Mouse (Mus musculus) B cell, adult 2 months (primary cell): ENCODE results near the gene Gpx3.
"Not testable (repeated sequence)": the region's sequence is repeated elsewhere in the genome, so short reads cannot be mapped to it uniquely, and the experiment has no call there.

Experiments
- DNase-seq, 2 experiments: peaks; one replicate each; pipeline ENCODE4 v3.0.0; 2022

Gpx3 gene

GRCm38 (mm10) chr11:54882671-54883070 is 19.6 kb upstream of the Gpx3 start:
- DNase-seq = no peak

GRCm38 (mm10) chr11:54884197-54884828 is 17.9 kb upstream of the Gpx3 start:
- peak in 1 of 2 experiments; percentile 19 for DNase-seq

DNA sequence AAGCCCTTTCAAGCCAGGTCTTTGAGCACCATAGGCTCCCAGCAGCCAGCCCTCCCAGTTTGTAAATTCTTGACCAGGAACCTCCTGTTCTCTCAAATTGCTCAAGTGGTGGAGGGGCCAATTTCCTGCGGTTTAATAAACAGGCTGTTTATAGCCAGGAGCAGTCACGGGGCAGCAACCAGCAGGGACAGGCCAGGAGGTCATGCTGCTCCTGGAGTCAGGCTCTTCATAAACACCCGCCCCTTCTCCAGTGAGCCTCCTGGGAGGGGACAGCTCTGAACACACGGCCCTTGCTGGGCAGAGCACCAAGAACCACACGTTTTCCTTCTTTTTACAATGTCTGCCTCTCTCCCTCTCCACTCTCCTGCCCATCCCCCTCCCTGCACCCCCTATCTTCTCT is 17.3 kb upstream of the Gpx3 start:
- DNase-seq = no peak

DNA sequence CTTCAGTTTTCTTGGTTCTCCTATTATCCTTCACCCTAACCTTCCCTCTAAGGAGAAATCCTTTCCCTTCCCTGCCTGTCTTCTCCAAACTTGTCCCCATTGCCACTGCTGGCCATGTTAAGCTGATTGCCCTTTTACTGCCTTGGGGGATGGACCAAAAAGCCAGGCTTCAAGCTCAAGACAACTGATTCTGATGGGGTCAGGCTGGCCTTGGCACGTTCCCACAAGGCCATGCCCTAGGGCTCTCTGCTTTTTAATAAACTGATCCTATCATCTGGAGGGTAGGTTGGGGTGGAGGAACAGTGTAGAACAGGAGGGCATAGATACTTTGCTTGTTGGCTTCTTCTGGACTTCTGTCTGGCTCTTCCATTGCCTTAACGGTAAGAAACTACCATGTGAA is 16.8 kb upstream of the Gpx3 start:
- DNase-seq = no peak

- DNase-seq = no peak
Observed at GRCm38 (mm10) chr11:54887927-54888326, 14.3 kb upstream of the Gpx3 start.

DNA sequence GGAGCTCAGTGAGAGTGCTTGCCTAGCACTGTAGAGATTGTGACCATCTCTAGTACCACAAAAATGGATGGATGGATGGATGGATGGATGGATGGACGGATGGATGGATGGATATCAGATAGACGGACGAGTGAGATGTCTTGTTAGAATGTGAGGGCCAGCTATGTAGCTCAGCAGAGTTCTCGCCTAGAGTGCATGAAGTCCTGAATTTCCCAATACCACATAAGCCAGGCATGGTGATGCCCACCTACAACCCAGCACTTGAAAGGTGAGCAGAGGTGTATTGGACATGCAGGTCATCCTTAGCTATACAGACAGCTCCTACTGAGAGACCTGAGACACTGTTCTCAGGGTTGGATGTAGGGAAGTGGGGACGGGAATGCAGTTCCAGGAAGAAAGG is 10.9 kb upstream of the Gpx3 start:
- no peak for DNase-seq

GRCm38 (mm10) chr11:54892091-54892490 is 10.2 kb upstream of the Gpx3 start:
- DNase-seq = no peak

GRCm38 (mm10) chr11:54894589-54894988 is 7.7 kb upstream of the Gpx3 start:
- DNase-seq = no peak

GRCm38 (mm10) chr11:54896646-54897045 is 5.6 kb upstream of the Gpx3 start:
- DNase-seq = not testable (repeated sequence)

DNA sequence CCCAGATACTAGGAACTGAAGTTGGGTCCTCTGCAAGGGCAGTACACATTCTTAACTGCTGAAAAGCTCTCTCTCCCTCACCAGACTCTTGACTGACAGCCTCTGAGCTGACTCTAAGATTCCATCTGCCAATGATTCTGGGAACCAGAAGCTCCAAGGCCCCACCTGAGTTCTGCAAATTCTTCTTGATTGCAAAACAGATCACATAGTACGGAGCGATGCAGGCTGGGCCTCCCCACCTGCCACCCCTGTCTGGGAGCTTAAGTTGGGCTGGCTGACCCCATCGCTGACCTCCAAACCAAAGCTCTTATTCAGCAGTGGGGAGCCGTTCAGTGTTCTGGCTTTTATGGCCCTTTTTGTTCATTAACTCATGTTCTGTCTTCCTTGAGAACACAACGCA is 4.8 kb upstream of the Gpx3 start:
- DNase-seq = no peak

- DNase-seq = no peak
Observed at GRCm38 (mm10) chr11:54899657-54900056, 2.6 kb upstream of the Gpx3 start.

DNA sequence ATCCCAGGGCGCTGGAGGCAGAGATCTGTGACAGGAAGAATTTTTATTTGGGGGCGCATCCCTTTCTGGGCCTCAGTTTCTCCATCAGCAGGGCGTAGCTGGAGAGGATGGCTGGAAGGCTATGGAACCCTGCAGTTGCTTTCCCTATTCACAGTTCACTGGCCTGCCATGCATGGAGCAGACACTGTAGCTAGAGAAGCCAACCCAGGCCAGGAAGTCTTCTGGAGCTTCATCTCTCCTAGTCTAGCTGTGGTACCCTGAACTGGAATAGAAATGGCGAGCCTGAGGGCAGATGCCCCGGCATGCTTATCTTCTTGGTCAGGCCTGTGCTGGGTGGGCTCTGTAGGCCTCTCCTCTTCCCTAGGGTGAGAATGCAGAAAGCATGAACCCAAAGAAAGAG is 1.1 kb downstream of the Gpx3 start:
- no peak for DNase-seq

DNA sequence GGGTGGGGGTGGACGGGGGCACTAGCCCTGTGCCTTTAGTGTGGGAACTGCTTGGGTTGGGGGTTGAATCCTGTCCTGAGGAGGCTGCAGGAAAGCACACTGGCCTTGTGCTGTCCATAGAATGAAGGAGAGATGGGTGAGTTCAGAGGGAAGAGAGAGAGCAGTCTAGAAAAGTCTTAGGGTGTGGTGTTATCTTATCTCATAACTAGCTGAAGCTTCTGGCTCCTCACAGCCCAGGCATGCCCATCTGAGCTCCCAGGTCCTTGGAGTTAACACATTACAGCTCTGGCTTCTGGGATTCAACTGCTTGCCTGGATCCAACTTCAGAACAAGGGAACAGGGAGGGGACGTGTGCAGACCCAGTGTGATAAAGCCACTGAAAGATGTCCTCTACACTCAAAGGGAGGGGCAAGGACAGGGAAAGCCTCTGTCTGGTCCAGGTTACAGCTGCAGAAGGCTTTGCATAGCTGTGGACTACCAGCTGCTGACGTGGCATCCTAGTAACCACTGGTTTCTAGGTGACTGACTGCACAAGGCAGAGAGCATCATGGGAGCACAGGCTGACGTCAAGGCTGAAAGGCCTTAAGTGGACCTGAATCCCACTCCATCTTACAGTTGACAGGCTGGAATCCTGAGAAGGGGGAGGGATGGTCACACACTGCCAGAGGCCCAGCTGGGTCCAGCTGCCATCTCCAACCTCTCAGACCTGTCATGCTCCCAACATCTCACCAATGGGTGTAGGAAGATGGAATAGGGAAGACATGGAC is 1.9 kb downstream of the Gpx3 start:
- peak in 1 of 2 experiments; percentile 10 for DNase-seq

- DNase-seq = no peak
Observed at GRCm38 (mm10) chr11:54905086-54905485, 2.8 kb downstream of the Gpx3 start.

DNA sequence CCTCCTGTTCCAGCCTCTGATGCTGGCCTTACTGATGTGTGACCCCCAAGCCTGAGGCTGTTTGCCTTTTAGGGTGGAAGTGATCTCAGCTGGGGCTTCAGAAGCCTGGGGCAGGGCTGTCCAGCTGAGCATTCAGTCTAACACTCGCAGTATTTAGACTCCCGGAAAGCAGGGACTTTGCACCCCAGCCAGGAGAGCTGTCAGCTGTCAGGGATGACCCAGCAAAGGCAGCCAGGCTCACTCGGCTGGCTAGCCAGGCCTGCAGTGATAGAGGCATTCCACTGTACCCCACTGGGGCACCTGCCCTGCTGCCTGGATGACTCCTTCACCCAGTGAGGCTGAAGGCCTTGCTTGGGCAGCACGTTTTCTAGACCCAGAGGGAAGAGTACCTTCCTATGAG is 3.7 kb downstream of the Gpx3 start:
- DNase-seq = no peak

- no peak for DNase-seq
Observed at GRCm38 (mm10) chr11:54906466-54906865, 4.2 kb downstream of the Gpx3 start.

DNA sequence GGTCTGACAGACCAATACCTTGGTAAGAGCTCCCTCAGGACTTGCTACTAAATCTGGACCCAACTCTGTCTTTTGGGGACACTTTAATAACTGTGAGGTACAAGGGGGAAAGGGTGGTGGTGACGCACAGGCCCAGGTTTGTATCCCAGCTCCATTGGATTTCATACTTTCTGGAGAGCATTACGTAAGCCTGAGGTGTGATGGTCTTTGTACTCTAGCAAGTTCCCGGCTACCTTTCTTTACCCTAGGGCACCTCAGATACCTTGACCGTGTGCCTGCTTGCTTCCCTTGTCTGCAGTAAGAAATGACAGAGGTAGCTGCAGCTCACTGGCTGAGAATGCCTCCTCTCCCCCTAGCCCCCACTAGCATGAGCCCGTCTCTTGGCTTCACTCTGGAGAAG is 5.0 kb downstream of the Gpx3 start:
- no peak for DNase-seq

DNA sequence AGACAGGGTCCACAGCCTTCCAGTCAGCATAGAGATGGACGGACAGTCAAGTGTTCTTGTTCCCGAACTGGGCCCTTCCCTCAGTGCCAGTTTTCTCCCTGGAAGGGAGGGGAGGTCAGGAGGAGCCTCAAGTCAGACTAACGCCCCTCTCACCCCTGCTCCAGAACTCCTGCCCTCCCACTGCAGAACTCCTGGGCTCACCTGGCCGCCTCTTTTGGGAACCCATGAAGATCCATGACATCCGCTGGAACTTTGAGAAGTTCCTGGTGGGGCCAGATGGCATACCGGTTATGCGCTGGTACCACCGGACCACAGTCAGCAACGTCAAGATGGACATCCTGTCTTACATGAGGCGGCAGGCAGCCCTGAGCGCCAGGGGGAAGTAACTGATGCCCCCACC is 7.0 kb downstream of the Gpx3 start:
- no peak for DNase-seq

DNA sequence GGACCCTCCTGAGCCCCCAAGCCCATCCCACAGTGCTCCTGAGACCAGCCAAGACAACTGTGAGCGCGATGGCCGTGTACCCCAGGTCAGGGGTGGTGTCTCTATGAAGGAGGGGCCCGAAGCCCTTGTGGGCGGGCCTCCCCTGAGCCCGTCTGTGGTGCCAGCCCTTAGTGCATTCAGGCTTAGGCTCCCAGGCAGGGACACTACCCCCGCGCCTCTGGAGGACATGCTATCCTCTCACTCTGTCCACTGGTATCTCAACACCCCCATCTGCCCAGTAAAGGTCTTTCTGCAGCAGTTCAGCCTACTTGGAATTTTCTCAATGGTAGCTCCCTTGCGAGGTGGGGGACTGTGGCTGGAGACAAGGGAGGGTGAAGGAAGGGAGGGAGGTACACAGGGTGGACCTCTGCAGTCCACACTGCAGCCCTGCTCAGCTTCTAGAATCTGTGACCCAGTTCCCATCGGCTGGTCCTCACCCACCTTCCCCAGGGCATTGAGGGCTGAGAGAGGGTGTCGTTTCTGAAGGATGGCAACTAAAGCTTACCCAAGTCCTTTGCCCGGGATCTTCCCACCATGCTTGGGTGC is 7.9 kb downstream of the Gpx3 start:
- DNase-seq = no peak

DNA sequence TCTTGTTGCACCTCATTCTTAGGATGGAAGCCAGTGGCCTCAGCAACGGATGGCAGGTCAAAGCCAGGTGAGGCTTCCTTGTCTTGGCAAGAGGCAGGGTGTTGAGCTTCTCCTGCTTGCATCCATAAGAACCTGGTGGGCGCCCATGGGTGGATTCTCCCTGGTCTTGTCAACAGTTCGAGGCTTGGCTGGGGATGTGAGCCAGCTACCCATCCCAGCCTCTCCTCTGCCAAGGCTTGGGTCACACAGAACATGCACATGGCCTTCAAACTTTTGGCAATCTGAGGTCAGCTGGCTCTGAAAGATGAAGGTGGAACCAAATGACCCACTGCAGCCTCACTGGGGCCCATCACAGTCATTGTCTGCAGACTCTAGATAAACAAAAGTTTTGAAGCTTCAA is 8.9 kb downstream of the Gpx3 start:
- DNase-seq = no peak

- no peak for DNase-seq
Observed at GRCm38 (mm10) chr11:54911671-54912502, 9.6 kb downstream of the Gpx3 start.

DNA sequence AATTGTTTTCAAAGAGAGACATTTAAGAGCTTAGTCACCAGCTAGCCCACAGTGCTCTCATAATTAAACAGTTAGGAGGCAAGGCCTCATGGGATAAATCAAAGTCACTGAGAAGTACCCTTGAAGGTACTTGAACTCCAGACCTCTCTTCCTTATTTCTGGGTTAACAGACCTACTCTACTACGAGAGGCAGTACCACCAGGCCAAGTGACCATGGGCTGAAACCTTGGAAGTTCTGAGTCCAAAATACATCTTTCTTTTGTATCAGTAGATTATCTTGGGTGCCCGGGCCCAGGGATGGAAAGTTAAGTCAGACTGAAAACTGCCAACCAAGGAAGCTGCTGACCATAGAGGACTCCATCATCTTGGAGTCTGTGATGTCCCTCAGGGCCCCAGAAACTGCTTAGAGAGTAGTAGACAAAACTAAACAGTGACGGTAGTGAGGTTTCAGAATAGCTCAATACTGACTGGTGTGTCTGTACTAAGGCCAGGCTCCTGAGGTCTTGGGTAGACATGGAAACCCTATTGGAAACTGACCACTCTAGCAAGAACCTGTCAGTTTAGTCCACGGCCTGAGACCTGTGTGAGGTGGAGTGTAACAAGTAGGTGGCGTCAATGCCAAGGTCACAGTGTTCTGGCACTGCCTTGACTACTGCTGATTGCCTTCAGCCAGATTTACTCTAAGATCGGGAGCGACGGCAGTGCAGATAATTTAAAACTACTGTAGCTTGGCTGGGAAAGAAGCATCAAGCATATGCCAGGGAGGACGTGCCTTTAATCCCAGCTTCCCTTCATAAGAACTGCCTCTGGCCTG is 10.5 kb downstream of the Gpx3 start:
- DNase-seq = no peak

DNA sequence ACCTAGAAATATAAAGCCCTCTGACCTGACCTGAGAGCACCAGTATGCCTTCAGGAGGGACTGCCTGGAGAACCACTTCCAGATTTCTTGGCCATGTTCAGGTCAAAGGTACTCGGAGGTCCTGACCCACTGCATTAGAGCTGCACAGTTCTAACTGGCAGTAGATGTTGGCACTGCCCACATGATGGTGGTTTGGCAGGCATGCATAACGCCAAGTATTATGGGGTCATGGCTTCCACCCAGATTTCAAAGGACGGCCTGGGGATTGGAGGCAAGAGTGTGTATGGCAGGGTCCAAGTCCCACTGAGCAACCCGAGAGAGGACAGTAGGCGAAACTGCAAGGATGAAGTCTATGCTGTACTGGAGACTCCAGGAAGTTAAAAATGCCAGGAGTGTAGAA is 11.6 kb downstream of the Gpx3 start:
- no peak for DNase-seq
